Mouse (Mus musculus): Measurements from ENCODE around the gene Wdr54.

The Wdr54 gene

GRCm38 (mm10) chr6:83131469-83132034 lies 24.6 kb downstream of the Wdr54 start:
- DNase-seq (ENCODE audit: low read depth, low spot score) = no peak

GRCm38 (mm10) chr6:83127419-83127818 lies 28.8 kb downstream of the Wdr54 start:
- DNase-seq (ENCODE audit: low read depth, low spot score) = no peak

- no peak for DNase-seq (ENCODE audit: low read depth, low spot score)
Observed at GRCm38 (mm10) chr6:83125331-83125730, 30.9 kb downstream of the Wdr54 start, which contains the start of gene Ino80b. TSS of gene Ino80b (minus strand) at chr6:83125431.

GRCm38 (mm10) chr6:83124851-83125312 lies 31.3 kb downstream of the Wdr54 start:
- DNase-seq (ENCODE audit: low read depth, low spot score) = peak; percentile 99

GRCm38 (mm10) chr6:83122961-83123360 lies 33.2 kb downstream of the Wdr54 start:
- DNase-seq (ENCODE audit: low read depth, low spot score) = no peak

- no peak for DNase-seq (ENCODE audit: low read depth, low spot score)
Observed at GRCm38 (mm10) chr6:83121863-83122710, 34.1 kb downstream of the Wdr54 start.

GRCm38 (mm10) chr6:83120930-83121862 lies 35.0 kb downstream of the Wdr54 start, which contains the start of gene Wbp1:
TSS of gene Wbp1 (minus strand) at chr6:83121559.
- peak; percentile 100 for DNase-seq (ENCODE audit: low read depth, low spot score)

GRCm38 (mm10) chr6:83119734-83120051 lies 36.5 kb downstream of the Wdr54 start:
- no peak for DNase-seq (ENCODE audit: low read depth, low spot score)

- DNase-seq (ENCODE audit: low read depth, low spot score) = no peak
Observed at GRCm38 (mm10) chr6:83118825-83119733, 37.1 kb downstream of the Wdr54 start.

GRCm38 (mm10) chr6:83118369-83118768 lies 37.8 kb downstream of the Wdr54 start:
- no peak for DNase-seq (ENCODE audit: low read depth, low spot score)

- no peak for DNase-seq (ENCODE audit: low read depth, low spot score)
Observed at GRCm38 (mm10) chr6:83117616-83118015, 38.6 kb downstream of the Wdr54 start.

GRCm38 (mm10) chr6:83117165-83117438 lies 39.1 kb downstream of the Wdr54 start:
- DNase-seq (ENCODE audit: low read depth, low spot score) = no peak

- no peak for DNase-seq (ENCODE audit: low read depth, low spot score)
Observed at GRCm38 (mm10) chr6:83116373-83117164, 39.6 kb downstream of the Wdr54 start.

- DNase-seq (ENCODE audit: low read depth, low spot score) = no peak
Observed at GRCm38 (mm10) chr6:83115682-83116372, 40.4 kb downstream of the Wdr54 start.

GRCm38 (mm10) chr6:83115011-83115671 lies 41.1 kb downstream of the Wdr54 start, which contains the start of gene Mogs:
TSS of gene Mogs (plus strand) at chr6:83115496.
- peak; percentile 94 for DNase-seq (ENCODE audit: low read depth, low spot score)

GRCm38 (mm10) chr6:83111510-83112136 lies 44.6 kb downstream of the Wdr54 start:
- DNase-seq (ENCODE audit: low read depth, low spot score) = no peak

- peak; percentile 82 for DNase-seq (ENCODE audit: low read depth, low spot score)
Observed at GRCm38 (mm10) chr6:83108762-83109668, 47.2 kb downstream of the Wdr54 start, which contains the start of gene Mrpl53. TSS of gene Mrpl53 (plus strand) at chr6:83109040.
